Mouse (Mus musculus) adrenal gland, postnatal 14 days (tissue): ENCODE measurements around the gene 4930523C07Rik. TPM values are rescaled to one million over a fixed set of nuclear protein-coding genes. Genes with fewer than 3 reads are reported as not detected.

ENCODE experiments used
- DNase-seq: peaks from one replicate; pipeline ENCODE4 v3.0.0; 2021; ENCODE audit warnings: mixed read lengths
- total RNA-seq: library from RNA; stranded (reverse); gene quantifications from 2 replicates; pipeline ENCODE4 v1.2.3, GENCODE M21; 2021

The 4930523C07Rik gene
- total RNA-seq, 1 experiment from 2014 or later: 24.5 TPM

- peak; percentile 28 for DNase-seq
Observed at GRCm38 (mm10) chr1:160099659-160100302, 55.6 kb downstream of the 4930523C07Rik start.

GRCm38 (mm10) chr1:160100996-160101395 is 56.8 kb downstream of the 4930523C07Rik start:
- DNase-seq: no peak

- no peak for DNase-seq
Observed at GRCm38 (mm10) chr1:160105426-160105825, 61.2 kb downstream of the 4930523C07Rik start.

GRCm38 (mm10) chr1:160108604-160109003 is 64.4 kb downstream of the 4930523C07Rik start:
- no peak for DNase-seq

- no peak for DNase-seq
Observed at GRCm38 (mm10) chr1:160123957-160124356, 79.8 kb downstream of the 4930523C07Rik start.

Other genes starting within 250 kb of the 4930523C07Rik start
- 0.30 and 0.60 TPM in 2 replicates for gene Tnn, start 109.2 kb downstream of the 4930523C07Rik start, total RNA-seq
- 96.4 and 112 TPM in 2 replicates for gene Mrps14, start 150.8 kb downstream of the 4930523C07Rik start, total RNA-seq
- 75.7 and 82.4 TPM in 2 replicates for gene Cacybp, start 168.5 kb downstream of the 4930523C07Rik start, total RNA-seq